Mouse (Mus musculus): Measurements from ENCODE around the gene Zdhhc18. TPM values are rescaled to one million over a fixed set of nuclear protein-coding genes. Genes with fewer than 3 reads are reported as not detected.

The Zdhhc18 gene
- polyA plus RNA-seq, 1 experiment from 2014 or later: 2.7 TPM

- peaks cover 10% of the 10 kb centered on the region; the same call in 1 of the 2 replicates for H3K4me1 ChIP-seq (ENCODE audit: control insufficient read depth, insufficient read depth, low read length)
- DNase-seq (ENCODE audit: low spot score) (peak; percentile 86), ATAC-seq (ENCODE audit: insufficient number of reproducible peaks, low FRiP score, low TSS enrichment, low read depth) (peak; percentile 72; the same call in 1 of the 2 replicates)
- peak within 1 kb of the TSS; percentile 72 for H3K9ac ChIP-seq (ENCODE audit: low read length)
- WGBS: 3% methylated on average over 65 of the region's 65 CpGs
- H3K9me3 ChIP-seq (ENCODE audit: control insufficient read depth, low read length): no peaks in the 10 kb centered on the region
- H3K27me3 ChIP-seq (ENCODE audit: control insufficient read depth, insufficient read depth, low read length): no peaks in the 10 kb centered on the region
- peak within 1 kb of the TSS; percentile 62; the same call in 1 of the 2 replicates for H3K27ac ChIP-seq (replicated peaks; ENCODE audit: low read depth, low read length)
- H3K4me3 ChIP-seq (ENCODE audit: low read depth, low read length): peak within 1 kb of the TSS; percentile 96
- H3K4me2 ChIP-seq (ENCODE audit: low read depth, severe bottlenecking): peak within 1 kb of the TSS; percentile 100
- H3K36me3 ChIP-seq (ENCODE audit: control insufficient read depth, insufficient read depth, low read length): peaks cover 17% of the 10 kb centered on the region; the same call in 1 of the 2 replicates
Measured at GRCm38 (mm10) chr4:133584059-133584951, 65.6 kb downstream of the Zdhhc18 start, which contains the start of gene Gpn2. Gene Gpn2, plus strand, starts transcription at chr4:133584362.

- WGBS: 61% methylated on average over 6 of the region's 6 CpGs
- no peaks in the 10 kb centered on the region for H3K9me3 ChIP-seq (ENCODE audit: control insufficient read depth, low read length)
- peak overlapping the region; percentile 62; the same call in 1 of the 2 replicates for H3K27ac ChIP-seq (replicated peaks; ENCODE audit: low read depth, low read length)
- H3K36me3 ChIP-seq (ENCODE audit: control insufficient read depth, insufficient read depth, low read length): peaks cover 15% of the 10 kb centered on the region; the same call in 1 of the 2 replicates
- H3K4me2 ChIP-seq (ENCODE audit: low read depth, severe bottlenecking): peak overlapping the region; percentile 100
- DNase-seq (ENCODE audit: low spot score) (no peak), ATAC-seq (ENCODE audit: insufficient number of reproducible peaks, low FRiP score, low TSS enrichment, low read depth) (peak; percentile 6; the same call in 1 of the 2 replicates)
- peak overlapping the region; percentile 72 for H3K9ac ChIP-seq (ENCODE audit: low read length)
- no peaks in the 10 kb centered on the region for H3K27me3 ChIP-seq (ENCODE audit: control insufficient read depth, insufficient read depth, low read length)
- peaks cover 10% of the 10 kb centered on the region; the same call in 1 of the 2 replicates for H3K4me1 ChIP-seq (ENCODE audit: control insufficient read depth, insufficient read depth, low read length)
- peak overlapping the region; percentile 96 for H3K4me3 ChIP-seq (ENCODE audit: low read depth, low read length)
Measured at GRCm38 (mm10) chr4:133583690-133584058, 66.3 kb downstream of the Zdhhc18 start.

GRCm38 (mm10) chr4:133577983-133578382 is 72.0 kb downstream of the Zdhhc18 start:
- DNase-seq (ENCODE audit: low spot score): no peak
- H3K4me3 ChIP-seq (ENCODE audit: low read depth, low read length): no peak overlapping the region

GRCm38 (mm10) chr4:133574843-133575202 is 75.1 kb downstream of the Zdhhc18 start:
- H3K9ac ChIP-seq (ENCODE audit: low read length): peak overlapping the region; percentile 90
- no peaks in the 10 kb centered on the region for H3K27me3 ChIP-seq (ENCODE audit: control insufficient read depth, insufficient read depth, low read length)
- peaks cover 3% of the 10 kb centered on the region; the same call in 1 of the 2 replicates for H3K36me3 ChIP-seq (ENCODE audit: control insufficient read depth, insufficient read depth, low read length)
- no peaks in the 10 kb centered on the region for H3K9me3 ChIP-seq (ENCODE audit: control insufficient read depth, low read length)
- WGBS: 1% methylated on average over 38 of the region's 41 CpGs
- H3K27ac ChIP-seq (replicated peaks; ENCODE audit: low read depth, low read length): peak overlapping the region; percentile 73; the same call in 1 of the 2 replicates
- H3K4me2 ChIP-seq (ENCODE audit: low read depth, severe bottlenecking): peak overlapping the region; percentile 88
- DNase-seq (ENCODE audit: low spot score) (no peak), ATAC-seq (ENCODE audit: insufficient number of reproducible peaks, low FRiP score, low TSS enrichment, low read depth) (peak; percentile 33; the same call in 1 of the 2 replicates)
- H3K4me3 ChIP-seq (ENCODE audit: low read depth, low read length): peak overlapping the region; percentile 100
- H3K4me1 ChIP-seq (ENCODE audit: control insufficient read depth, insufficient read depth, low read length): peaks cover 2% of the 10 kb centered on the region; the same call in 1 of the 2 replicates

More at GRCm38 (mm10) chr4:133577983-133578382, 72.0 kb downstream of the Zdhhc18 start:
- ATAC-seq (ENCODE audit: insufficient number of reproducible peaks, low FRiP score, low TSS enrichment, low read depth): no peak
- H3K4me1 ChIP-seq (ENCODE audit: control insufficient read depth, insufficient read depth, low read length): peaks cover 2% of the 10 kb centered on the region; the same call in 1 of the 2 replicates
- H3K4me2 ChIP-seq (ENCODE audit: low read depth, severe bottlenecking): no peak overlapping the region
- 74% methylated on average over 12 of the region's 12 CpGs for WGBS
- no peak overlapping the region for H3K27ac ChIP-seq (replicated peaks; ENCODE audit: low read depth, low read length)
- H3K27me3 ChIP-seq (ENCODE audit: control insufficient read depth, insufficient read depth, low read length): no peaks in the 10 kb centered on the region
- H3K9ac ChIP-seq (ENCODE audit: low read length): no peak overlapping the region
- H3K9me3 ChIP-seq (ENCODE audit: control insufficient read depth, low read length): no peaks in the 10 kb centered on the region
- peaks cover 3% of the 10 kb centered on the region; the same call in 1 of the 2 replicates for H3K36me3 ChIP-seq (ENCODE audit: control insufficient read depth, insufficient read depth, low read length)

GRCm38 (mm10) chr4:133574070-133574842 is 75.7 kb downstream of the Zdhhc18 start, which contains the start of gene Gpatch3:
Gene Gpatch3, plus strand, starts transcription at chr4:133574745.
- H3K27me3 ChIP-seq (ENCODE audit: control insufficient read depth, insufficient read depth, low read length): no peaks in the 10 kb centered on the region
- peak within 1 kb of the TSS; percentile 73 for H3K27ac ChIP-seq (replicated peaks; ENCODE audit: low read depth, low read length)
- peak within 1 kb of the TSS; percentile 88 for H3K4me2 ChIP-seq (ENCODE audit: low read depth, severe bottlenecking)
- H3K4me1 ChIP-seq (ENCODE audit: control insufficient read depth, insufficient read depth, low read length): peaks cover 2% of the 10 kb centered on the region; the same call in 1 of the 2 replicates
- H3K9ac ChIP-seq (ENCODE audit: low read length): peak within 1 kb of the TSS; percentile 90
- peak within 1 kb of the TSS; percentile 100 for H3K4me3 ChIP-seq (ENCODE audit: low read depth, low read length)
- no peaks in the 10 kb centered on the region for H3K36me3 ChIP-seq (ENCODE audit: control insufficient read depth, insufficient read depth, low read length)
- H3K9me3 ChIP-seq (ENCODE audit: control insufficient read depth, low read length): no peaks in the 10 kb centered on the region
- WGBS: 9% methylated on average over 44 of the region's 44 CpGs
- ATAC-seq (ENCODE audit: insufficient number of reproducible peaks, low FRiP score, low TSS enrichment, low read depth) (peak; percentile 86), DNase-seq (ENCODE audit: low spot score) (peak; percentile 95)

- DNase-seq (ENCODE audit: low spot score) (no peak), ATAC-seq (ENCODE audit: insufficient number of reproducible peaks, low FRiP score, low TSS enrichment, low read depth) (no peak)
- 66% methylated on average over 10 of the region's 10 CpGs for WGBS
- H3K27me3 ChIP-seq (ENCODE audit: control insufficient read depth, insufficient read depth, low read length): no peaks in the 10 kb centered on the region
- no peaks in the 10 kb centered on the region for H3K36me3 ChIP-seq (ENCODE audit: control insufficient read depth, insufficient read depth, low read length)
- H3K27ac ChIP-seq (replicated peaks; ENCODE audit: low read depth, low read length): no peak overlapping the region
- H3K9ac ChIP-seq (ENCODE audit: low read length): no peak overlapping the region
- H3K9me3 ChIP-seq (ENCODE audit: control insufficient read depth, low read length): no peaks in the 10 kb centered on the region
- no peaks in the 10 kb centered on the region for H3K4me1 ChIP-seq (ENCODE audit: control insufficient read depth, insufficient read depth, low read length)
- no peak overlapping the region for H3K4me2 ChIP-seq (ENCODE audit: low read depth, severe bottlenecking)
- H3K4me3 ChIP-seq (ENCODE audit: low read depth, low read length): no peak overlapping the region
Measured at GRCm38 (mm10) chr4:133570066-133570466, 79.9 kb downstream of the Zdhhc18 start.

GRCm38 (mm10) chr4:133569291-133570065 is 80.5 kb downstream of the Zdhhc18 start:
- Histone ChIP-seq H3K4me1 (ENCODE audit: control insufficient read depth, insufficient read depth, low read length) (no peaks in the 10 kb centered on the region), H3K27ac (replicated peaks; ENCODE audit: low read depth, low read length) (no peak overlapping the region), H3K4me2 (ENCODE audit: low read depth, severe bottlenecking) (no peak overlapping the region), H3K9ac (ENCODE audit: low read length) (no peak overlapping the region), H3K4me3 (ENCODE audit: low read depth, low read length) (no peak overlapping the region), H3K27me3 (ENCODE audit: control insufficient read depth, insufficient read depth, low read length) (no peaks in the 10 kb centered on the region), H3K9me3 (ENCODE audit: control insufficient read depth, low read length) (no peaks in the 10 kb centered on the region), H3K36me3 (ENCODE audit: control insufficient read depth, insufficient read depth, low read length) (no peaks in the 10 kb centered on the region)
- no peak for DNase-seq (ENCODE audit: low spot score)
- WGBS: 83% methylated on average over 10 of the region's 10 CpGs
- ATAC-seq (ENCODE audit: insufficient number of reproducible peaks, low FRiP score, low TSS enrichment, low read depth): no peak
